Mouse (Mus musculus) MEL (cell line): ENCODE results near the gene Atg9b.

Experiments
- CTCF ChIP-seq, 3 experiments: IDR thresholded peaks in 2 of 3; conservative IDR thresholded peaks in 1 of 3; 2 replicates each; pipeline ENCODE4 v1.5.1; 2011 to 2012; ENCODE audit warnings: low read length in 3 of 3, low read depth in 2 of 3, mild to moderate bottlenecking in 2 of 3, improper control_type of control experiment in 1 of 3, inconsistent platforms in 1 of 3, mixed read lengths in 1 of 3, moderate library complexity in 1 of 3; ENCODE audit not compliant: control insufficient read depth in 1 of 3, insufficient read depth in 1 of 3, poor library complexity in 1 of 3, severe bottlenecking in 1 of 3
- MYB ChIP-seq: IDR thresholded peaks from 2 replicates; pipeline ENCODE4 v1.6.1; 2011; ENCODE audit warnings: mild to moderate bottlenecking, low read depth, low read length, improper control_type of control experiment
- POLR2A ChIP-seq, 2 experiments: IDR thresholded peaks; 2 replicates each; pipeline ENCODE4 v1.6.1; 2011 to 2012; ENCODE audit warnings: low read length in 2 of 2, mild to moderate bottlenecking in 2 of 2, control low read depth in 1 of 2, improper control_type of control experiment in 1 of 2, low read depth in 1 of 2, moderate library complexity in 1 of 2; ENCODE audit not compliant: control insufficient read depth in 1 of 2, insufficient read depth in 1 of 2, poor library complexity in 1 of 2
- TBP ChIP-seq: IDR thresholded peaks from 2 replicates; pipeline ENCODE4 v1.8.0; 2011; ENCODE audit warnings: low read depth, low read length, improper control_type of control experiment
- USF2 ChIP-seq, 2 experiments: IDR thresholded peaks; 2 replicates each; pipeline ENCODE4 v1.6.1; 2011 to 2012; ENCODE audit warnings: improper control_type of control experiment in 2 of 2, low read length in 2 of 2, borderline replicate concordance in 1 of 2, inconsistent platforms in 1 of 2, low read depth in 1 of 2, mild to moderate bottlenecking in 1 of 2; ENCODE audit not compliant: insufficient read depth in 1 of 2

GRCm38 (mm10) chr5:24391864-24392263, at the start of gene Atg9b:
- no peak for TF ChIP-seq MYB
- TF ChIP-seq TBP: no peak
- no peak for TF ChIP-seq CTCF (IDR thresholded peaks at IDR 0.05 in 2 of 3, conservative IDR thresholded peaks at IDR 0.05 in 1 of 3; ENCODE audit: control insufficient read depth in 1 of 3, insufficient read depth in 1 of 3, low read depth in 2 of 3, low read length in 3 of 3, poor library complexity in 1 of 3, severe bottlenecking in 1 of 3)
- TF ChIP-seq POLR2A (IDR thresholded peaks at IDR 0.05; ENCODE audit: control insufficient read depth in 1 of 2, insufficient read depth in 1 of 2, low read depth in 1 of 2, low read length in 2 of 2, poor library complexity in 1 of 2): no peak
- TF ChIP-seq USF2 (IDR thresholded peaks at IDR 0.05; ENCODE audit: borderline replicate concordance in 1 of 2, insufficient read depth in 1 of 2, low read depth in 1 of 2, low read length in 2 of 2): no peak
